Mouse (Mus musculus): Measurements from ENCODE around the gene Fhit. TPM values are rescaled to one million over a fixed set of nuclear protein-coding genes. Genes with fewer than 3 reads are reported as not detected.
"Not testable (repeated sequence)": the region's sequence is repeated elsewhere in the genome, so short reads cannot be mapped to it uniquely, and the experiment has no call there.

Fhit gene
- polyA plus RNA-seq, 1 experiment from 2014 or later = 6.1 TPM

DNA sequence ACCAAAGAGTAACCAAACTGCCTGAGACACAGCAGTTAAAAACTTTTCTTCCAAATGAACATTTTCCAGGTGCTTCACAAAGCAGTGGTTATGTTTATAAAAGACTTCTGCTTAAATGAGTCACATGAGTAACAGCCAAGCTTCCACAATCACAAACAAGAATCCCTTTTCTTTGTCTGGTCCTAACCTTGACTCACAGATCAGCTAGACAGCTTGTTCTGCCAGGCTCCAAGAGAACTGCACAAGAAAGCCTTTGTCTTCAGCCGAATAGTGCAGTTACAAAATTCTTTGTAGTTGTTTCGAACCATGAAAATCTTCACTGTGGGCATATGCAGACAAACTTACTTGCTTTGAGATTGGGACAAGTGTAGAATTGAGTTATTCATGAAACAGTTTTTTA is 1201.4 kb downstream of the Fhit start:
- no peak overlapping the region for H3K4me2 ChIP-seq (replicated peaks)
- no peaks in the 10 kb centered on the region for H3K27me3 ChIP-seq
- H3K9ac ChIP-seq (replicated peaks) = no peak overlapping the region
- ATAC-seq (replicated peaks) = no peak
- H3K4me1 ChIP-seq = no peaks in the 10 kb centered on the region
- H3K4me3 ChIP-seq = no peak overlapping the region
- H3K36me3 ChIP-seq = no peaks in the 10 kb centered on the region
- no peak overlapping the region for H3K27ac ChIP-seq (replicated peaks)
- H3K9me3 ChIP-seq = no peaks in the 10 kb centered on the region
- WGBS = 46% methylated on average over 2 of the region's 2 CpGs

DNA sequence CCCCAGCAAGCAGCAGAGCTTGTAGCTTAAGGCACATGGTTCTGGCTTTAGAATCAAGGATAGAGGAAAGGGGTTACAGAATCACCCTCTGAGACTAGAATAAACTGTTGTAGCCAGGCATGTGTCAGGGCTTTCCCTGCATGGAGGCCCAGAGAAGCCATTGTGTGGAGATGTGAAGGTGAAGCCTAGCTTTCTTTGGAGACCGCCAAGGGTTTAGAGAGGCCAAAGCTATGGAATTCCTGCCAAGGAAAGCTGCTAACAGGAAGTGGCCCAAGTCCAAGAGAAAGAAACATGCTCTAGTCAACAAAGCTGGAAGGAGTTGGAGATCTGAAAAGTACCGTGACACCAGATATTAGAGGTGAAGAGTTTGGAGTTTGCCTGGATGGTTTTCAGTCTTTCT is 1262.3 kb downstream of the Fhit start:
- H3K9me3 ChIP-seq = no peaks in the 10 kb centered on the region
- no peaks in the 10 kb centered on the region for H3K36me3 ChIP-seq
- H3K4me2 ChIP-seq (replicated peaks) = no peak overlapping the region
- no peak overlapping the region for H3K9ac ChIP-seq (replicated peaks)
- H3K4me1 ChIP-seq = no peaks in the 10 kb centered on the region
- no peak for ATAC-seq (replicated peaks)
- no peaks in the 10 kb centered on the region for H3K27me3 ChIP-seq
- no peak overlapping the region for H3K27ac ChIP-seq (replicated peaks)
- no peak overlapping the region for H3K4me3 ChIP-seq
- WGBS = 82% methylated on average over 2 of the region's 2 CpGs

DNA sequence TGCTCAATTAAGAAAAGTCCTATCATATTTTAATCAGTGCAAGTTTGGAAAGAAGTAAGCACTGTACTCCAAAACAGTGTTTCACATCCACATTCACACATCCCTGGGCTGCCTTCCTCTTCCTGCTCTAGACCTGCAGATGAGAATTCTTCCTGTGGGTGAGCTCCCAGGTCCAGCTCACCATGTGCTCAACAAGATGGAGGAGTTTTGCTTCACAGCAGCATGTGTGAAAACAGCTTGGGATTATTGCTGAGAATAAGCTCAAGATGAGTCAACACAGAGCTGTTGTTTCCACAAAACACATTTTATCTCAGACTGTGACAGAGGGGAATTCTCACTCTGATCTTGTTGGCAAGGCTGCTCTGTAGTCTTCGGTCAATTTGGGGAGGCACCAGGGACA is 1265.3 kb downstream of the Fhit start:
- Histone ChIP-seq H3K4me1 (no peaks in the 10 kb centered on the region), H3K27ac (replicated peaks) (no peak overlapping the region), H3K27me3 (no peaks in the 10 kb centered on the region), H3K9ac (replicated peaks) (no peak overlapping the region), H3K36me3 (no peaks in the 10 kb centered on the region), H3K4me3 (no peak overlapping the region), H3K9me3 (no peaks in the 10 kb centered on the region), H3K4me2 (replicated peaks) (no peak overlapping the region)
- 73% methylated on average over 1 of the region's 1 CpGs for WGBS
- ATAC-seq (replicated peaks) = no peak

DNA sequence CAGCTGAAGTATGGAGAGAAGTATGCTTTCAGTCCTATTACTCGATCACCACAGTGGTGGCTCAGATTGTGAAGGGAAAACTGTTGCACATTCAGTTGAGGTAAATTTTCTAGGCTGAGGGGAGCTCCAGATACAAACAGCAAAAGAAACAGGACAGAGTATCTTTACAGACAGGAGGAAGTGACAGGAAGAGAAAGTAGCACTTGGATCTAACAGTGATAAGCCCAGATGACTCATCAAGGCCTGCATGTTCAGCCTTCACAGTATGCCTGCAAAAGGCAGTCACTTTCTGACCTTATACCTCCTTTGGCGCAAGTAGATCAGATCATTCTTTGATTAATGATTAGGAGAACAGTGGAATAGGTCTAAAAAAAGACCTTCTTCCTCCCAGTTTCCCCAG is 1309.8 kb downstream of the Fhit start:
- no peaks in the 10 kb centered on the region for H3K27me3 ChIP-seq
- H3K4me3 ChIP-seq = no peak overlapping the region
- H3K9me3 ChIP-seq = no peaks in the 10 kb centered on the region
- H3K9ac ChIP-seq (replicated peaks) = no peak overlapping the region
- ATAC-seq (replicated peaks) = no peak
- no peak overlapping the region for H3K27ac ChIP-seq (replicated peaks)
- 83% methylated on average over 2 of the region's 2 CpGs for WGBS
- no peaks in the 10 kb centered on the region for H3K4me1 ChIP-seq
- H3K4me2 ChIP-seq (replicated peaks) = no peak overlapping the region
- H3K36me3 ChIP-seq = no peaks in the 10 kb centered on the region

DNA sequence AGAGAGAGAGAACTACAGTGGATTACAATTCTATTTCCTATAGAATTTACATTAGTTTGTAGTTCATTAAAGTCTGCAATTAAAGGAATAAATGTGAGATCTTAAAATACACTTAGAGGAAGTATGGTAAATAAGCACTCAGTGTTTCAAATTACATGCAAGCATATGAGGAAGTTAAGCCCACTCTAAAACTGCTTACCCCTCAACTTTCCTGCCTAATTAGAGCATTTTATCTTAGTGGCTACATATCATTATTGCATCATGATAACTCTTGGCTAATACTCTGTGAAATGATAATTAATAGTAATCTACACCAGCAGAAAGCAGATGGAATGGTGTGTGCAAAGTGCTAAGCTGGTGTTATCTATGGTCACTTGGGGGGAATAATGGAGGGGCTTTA is 1329.5 kb downstream of the Fhit start:
- Histone ChIP-seq H3K27ac (replicated peaks) (no peak overlapping the region), H3K9ac (replicated peaks) (no peak overlapping the region), H3K36me3 (no peaks in the 10 kb centered on the region), H3K4me2 (replicated peaks) (no peak overlapping the region), H3K27me3 (no peaks in the 10 kb centered on the region), H3K9me3 (no peaks in the 10 kb centered on the region), H3K4me1 (no peaks in the 10 kb centered on the region), H3K4me3 (no peak overlapping the region)
- ATAC-seq (replicated peaks) = no peak

DNA sequence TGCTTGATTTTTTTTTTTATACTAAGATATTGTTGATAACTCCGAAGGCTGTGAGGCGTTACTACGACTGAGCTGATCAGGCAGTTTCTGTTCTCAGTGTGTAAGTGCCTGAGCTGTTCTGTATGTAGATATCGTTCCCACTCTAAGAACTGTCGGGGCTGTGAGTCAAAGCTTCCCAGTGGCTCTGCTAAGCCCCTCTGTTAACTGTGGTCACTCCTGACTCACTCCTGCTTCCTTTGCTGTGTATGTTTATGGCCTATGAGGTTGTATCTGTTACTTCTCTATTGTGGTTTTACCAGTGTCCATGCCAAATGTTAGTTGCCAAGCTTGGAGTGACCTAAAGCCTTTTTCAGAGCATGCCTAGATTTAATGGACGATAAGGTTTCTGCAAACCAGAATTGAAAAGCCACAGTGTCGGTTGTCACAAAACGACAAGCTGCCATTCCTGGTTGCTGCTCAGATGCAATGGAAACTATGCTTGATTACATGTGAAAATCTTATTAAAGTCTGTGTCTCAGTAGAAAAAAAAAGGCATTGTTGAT is 1333.1 kb downstream of the Fhit start:
- not testable (repeated sequence) for H3K9me3 ChIP-seq; H3K9ac ChIP-seq (replicated peaks); H3K4me1 ChIP-seq; H3K4me3 ChIP-seq; ATAC-seq (replicated peaks); H3K4me2 ChIP-seq (replicated peaks); H3K27me3 ChIP-seq; H3K36me3 ChIP-seq; H3K27ac ChIP-seq (replicated peaks)
- 86% methylated on average over 8 of the region's 8 CpGs for WGBS

DNA sequence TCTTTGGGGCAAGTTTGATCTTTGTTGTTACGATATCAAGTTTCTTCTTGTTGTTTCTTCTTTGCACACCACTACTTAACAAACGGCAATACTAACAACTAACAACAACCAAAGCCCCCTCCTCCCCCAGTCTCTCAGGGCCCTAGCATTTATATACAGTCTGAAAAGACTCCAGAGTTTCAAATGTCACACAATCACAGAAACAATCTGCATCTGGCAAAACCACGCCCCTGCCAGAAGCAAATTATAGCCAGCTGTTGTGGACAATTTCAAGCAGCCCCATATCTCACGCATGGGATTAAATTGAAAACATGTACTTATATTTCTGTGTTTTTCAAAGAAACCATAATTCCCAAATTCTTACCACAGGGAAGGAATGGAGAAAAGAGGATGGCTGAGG is 1345.9 kb downstream of the Fhit start:
- no peak overlapping the region for H3K27ac ChIP-seq (replicated peaks)
- no peak overlapping the region for H3K4me3 ChIP-seq
- no peak overlapping the region for H3K9ac ChIP-seq (replicated peaks)
- H3K27me3 ChIP-seq = no peaks in the 10 kb centered on the region
- H3K36me3 ChIP-seq = no peaks in the 10 kb centered on the region
- peaks cover 12% of the 10 kb centered on the region for H3K4me1 ChIP-seq
- no peak overlapping the region for H3K4me2 ChIP-seq (replicated peaks)
- ATAC-seq (replicated peaks) = no peak
- WGBS = 86% methylated on average over 4 of the region's 4 CpGs
- no peaks in the 10 kb centered on the region for H3K9me3 ChIP-seq

DNA sequence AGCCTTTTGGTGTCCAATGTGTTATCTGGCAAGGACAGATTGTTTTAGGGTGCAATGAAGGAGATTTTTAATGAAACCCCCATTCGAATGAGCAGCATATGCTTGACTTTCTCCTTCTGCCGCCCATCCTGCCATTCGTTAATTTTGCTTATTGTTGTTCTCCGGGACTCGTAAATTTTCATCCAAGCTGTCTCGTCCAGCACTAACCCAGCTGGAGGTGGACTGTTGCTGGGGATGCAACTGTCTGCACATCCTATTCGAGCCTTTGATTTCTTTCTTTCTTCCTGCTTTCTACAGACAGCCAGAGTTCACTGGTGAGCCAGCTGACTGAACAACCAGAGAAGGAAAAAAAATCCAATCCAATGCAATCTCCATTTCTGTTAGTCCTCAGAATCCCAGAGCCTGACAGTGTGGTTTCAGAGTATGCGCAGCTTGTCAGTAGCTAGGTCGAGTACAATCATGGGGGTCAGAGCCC is 1350.0 kb downstream of the Fhit start:
- Histone ChIP-seq H3K4me1 (peaks cover 16% of the 10 kb centered on the region), H3K27me3 (no peaks in the 10 kb centered on the region), H3K4me2 (replicated peaks) (no peak overlapping the region; the same call in 1 of the 2 replicates), H3K9me3 (no peaks in the 10 kb centered on the region), H3K9ac (replicated peaks) (no peak overlapping the region), H3K4me3 (no peak overlapping the region), H3K36me3 (no peaks in the 10 kb centered on the region), H3K27ac (replicated peaks) (peak overlapping the region; percentile 43)
- 38% methylated on average over 9 of the region's 9 CpGs for WGBS
- peak; percentile 87 for ATAC-seq (replicated peaks)

DNA sequence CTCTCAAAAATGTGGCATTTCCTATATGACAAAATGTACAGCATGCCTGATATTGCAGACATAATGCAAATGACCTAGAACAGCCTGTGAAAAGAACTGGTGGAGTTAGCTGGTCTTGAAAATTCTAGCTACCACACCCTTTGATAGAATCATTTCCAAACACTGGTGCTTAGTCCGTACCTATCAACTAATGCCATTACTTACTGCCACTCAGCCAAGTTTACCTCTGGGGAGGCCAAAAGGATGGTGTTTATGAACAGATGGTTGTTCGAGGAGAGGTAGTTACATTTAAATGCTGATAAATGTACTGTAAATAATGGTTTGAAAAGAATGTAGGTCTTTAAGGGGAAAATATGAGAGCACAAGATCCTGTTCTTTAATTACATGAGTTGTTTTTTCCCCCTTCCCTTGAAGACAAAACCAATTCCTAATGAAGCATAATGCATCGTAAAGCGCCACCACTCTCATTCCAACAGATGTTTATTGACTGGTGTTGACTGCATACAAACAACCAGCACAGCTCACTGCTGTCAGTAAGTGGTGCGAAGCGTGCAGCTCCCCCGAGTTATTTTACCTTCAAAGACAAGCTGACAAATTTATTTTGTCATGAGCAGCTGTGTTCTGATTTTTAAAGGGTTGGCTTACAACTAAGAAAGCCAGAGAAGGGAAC is 1350.5 kb downstream of the Fhit start:
- Histone ChIP-seq H3K36me3 (no peaks in the 10 kb centered on the region), H3K27ac (replicated peaks) (peak overlapping the region; percentile 43), H3K4me3 (no peak overlapping the region), H3K9ac (replicated peaks) (no peak overlapping the region), H3K9me3 (no peaks in the 10 kb centered on the region), H3K27me3 (no peaks in the 10 kb centered on the region), H3K4me2 (replicated peaks) (no peak overlapping the region; the same call in 1 of the 2 replicates), H3K4me1 (peaks cover 16% of the 10 kb centered on the region)
- 41% methylated on average over 7 of the region's 7 CpGs for WGBS
- peak; percentile 89 for ATAC-seq (replicated peaks)

DNA sequence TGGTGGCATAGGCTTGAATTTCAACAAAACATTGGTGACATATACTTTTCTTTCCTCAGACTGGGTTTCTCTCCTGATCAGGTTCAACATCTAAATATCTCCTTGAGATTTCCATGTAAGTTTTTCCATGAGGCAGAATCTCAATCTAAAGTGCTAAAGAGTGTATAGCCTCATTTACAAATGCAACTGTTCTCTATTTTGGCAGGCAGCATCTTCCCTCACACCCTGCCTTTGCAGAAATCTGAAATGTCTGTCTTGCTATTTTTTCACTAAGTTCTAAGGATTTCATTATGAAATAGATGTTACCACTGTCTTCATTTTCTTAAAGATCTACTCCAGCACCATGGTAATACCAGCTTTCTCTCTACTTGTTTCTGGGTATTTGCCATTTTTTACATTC is 1368.4 kb downstream of the Fhit start:
- Histone ChIP-seq H3K27me3 (no peaks in the 10 kb centered on the region), H3K9me3 (no peaks in the 10 kb centered on the region), H3K4me3 (no peak overlapping the region), H3K27ac (replicated peaks) (no peak overlapping the region), H3K36me3 (no peaks in the 10 kb centered on the region), H3K4me1 (no peaks in the 10 kb centered on the region), H3K9ac (replicated peaks) (no peak overlapping the region), H3K4me2 (replicated peaks) (no peak overlapping the region)
- ATAC-seq (replicated peaks) = no peak

DNA sequence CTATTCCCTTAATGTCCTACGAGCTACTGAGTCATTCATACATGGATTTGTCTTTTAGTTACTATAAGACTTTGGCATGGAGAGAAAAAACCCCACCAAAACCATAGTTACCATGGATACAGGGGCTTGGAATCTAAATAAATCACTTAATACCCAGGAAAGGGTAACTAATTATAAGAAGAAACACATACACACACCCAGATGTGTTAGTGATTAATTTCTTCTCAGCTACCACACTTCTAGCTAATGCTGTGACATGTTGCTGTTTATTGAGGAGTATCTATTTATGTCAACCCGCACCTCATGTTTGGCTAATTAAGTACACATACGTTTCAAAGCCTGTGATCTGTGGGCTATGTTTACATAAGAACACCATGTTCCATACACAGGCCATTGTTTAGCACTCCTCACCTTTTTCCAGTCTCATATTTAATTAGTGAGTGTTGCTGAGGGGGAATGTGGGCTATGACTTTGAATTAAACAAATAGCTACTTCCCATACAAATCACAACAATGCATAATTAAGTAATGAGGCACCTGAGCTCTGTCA is 1373.4 kb downstream of the Fhit start:
- Histone ChIP-seq H3K27me3 (no peaks in the 10 kb centered on the region), H3K36me3 (no peaks in the 10 kb centered on the region), H3K4me1 (no peaks in the 10 kb centered on the region), H3K4me3 (no peak overlapping the region), H3K4me2 (replicated peaks) (no peak overlapping the region), H3K9ac (replicated peaks) (no peak overlapping the region), H3K9me3 (no peaks in the 10 kb centered on the region), H3K27ac (replicated peaks) (no peak overlapping the region)
- 10% methylated on average over 3 of the region's 3 CpGs for WGBS
- ATAC-seq (replicated peaks) = peak; percentile 55

DNA sequence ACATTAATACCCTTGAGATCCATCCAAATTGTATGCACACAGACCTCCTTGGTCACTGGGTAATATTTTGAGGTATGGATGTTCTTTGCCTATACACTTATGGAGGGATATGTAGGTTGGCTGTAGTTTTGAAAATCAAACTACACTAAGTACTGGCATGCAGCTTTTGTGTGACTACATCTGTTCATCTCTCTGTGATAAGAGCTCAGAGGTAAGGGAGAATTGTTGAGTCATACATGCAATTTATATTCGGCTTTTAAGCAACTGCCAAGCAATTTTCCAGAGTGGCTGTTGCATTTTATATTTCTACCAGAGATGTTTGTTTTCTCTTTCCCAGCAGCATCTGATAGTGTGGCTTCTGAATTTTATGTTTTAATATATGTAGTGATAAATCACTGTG is 1374.4 kb downstream of the Fhit start:
- H3K9ac ChIP-seq (replicated peaks) = no peak overlapping the region
- ATAC-seq (replicated peaks) = no peak
- H3K27ac ChIP-seq (replicated peaks) = no peak overlapping the region
- no peak overlapping the region for H3K4me2 ChIP-seq (replicated peaks)
- no peak overlapping the region for H3K4me3 ChIP-seq
- H3K4me1 ChIP-seq = no peaks in the 10 kb centered on the region
- H3K36me3 ChIP-seq = no peaks in the 10 kb centered on the region
- WGBS = 76% methylated on average over 1 of the region's 1 CpGs
- H3K27me3 ChIP-seq = no peaks in the 10 kb centered on the region
- no peaks in the 10 kb centered on the region for H3K9me3 ChIP-seq

DNA sequence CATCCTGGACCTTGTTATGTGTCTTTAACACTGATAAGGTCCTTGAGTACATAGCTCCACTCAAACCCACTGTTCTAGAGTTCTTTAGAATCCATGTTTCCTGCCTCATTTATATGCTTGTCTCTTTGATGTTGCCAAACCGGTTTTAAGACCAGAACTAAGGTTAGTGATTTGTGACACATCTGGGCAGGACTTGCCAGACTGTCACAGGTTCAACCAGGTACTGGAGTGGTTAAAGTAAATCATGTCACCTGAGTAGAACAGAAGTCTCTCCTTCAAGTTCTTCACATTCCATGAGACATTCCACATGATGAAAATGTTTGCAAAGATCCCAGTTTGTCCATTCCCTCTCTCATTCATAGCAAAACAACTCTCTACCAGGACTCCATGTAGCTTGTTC is 1376.0 kb downstream of the Fhit start:
- H3K36me3 ChIP-seq = no peaks in the 10 kb centered on the region
- H3K27ac ChIP-seq (replicated peaks) = no peak overlapping the region
- no peak overlapping the region for H3K4me2 ChIP-seq (replicated peaks)
- H3K9ac ChIP-seq (replicated peaks) = no peak overlapping the region
- WGBS = 59% methylated on average over 1 of the region's 1 CpGs
- ATAC-seq (replicated peaks) = no peak
- H3K9me3 ChIP-seq = no peaks in the 10 kb centered on the region
- no peaks in the 10 kb centered on the region for H3K4me1 ChIP-seq
- H3K27me3 ChIP-seq = no peaks in the 10 kb centered on the region
- H3K4me3 ChIP-seq = no peak overlapping the region

Measured in forebrain, embryonic 15.5 days (tissue).